In the genomic region with DNA sequence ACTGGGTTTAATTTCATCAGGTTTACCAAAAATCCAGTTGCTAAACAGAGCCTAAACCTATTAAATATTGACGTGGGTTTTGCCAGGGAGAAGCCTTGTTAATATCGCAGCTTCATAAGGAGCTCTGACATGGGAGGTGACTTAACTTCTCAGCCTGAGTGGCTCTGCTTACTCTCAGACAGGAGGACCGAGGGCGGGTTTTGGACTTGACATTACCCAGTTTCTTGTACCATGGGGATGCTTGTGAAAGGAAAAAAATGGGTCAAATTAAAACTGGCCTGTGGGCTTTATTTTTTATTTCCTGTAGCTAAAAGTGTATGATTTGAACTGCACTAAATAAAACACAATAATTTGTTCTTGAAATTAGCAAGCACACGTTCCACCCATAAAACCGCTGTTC, we compare ENCODE assay signal across 21 mouse cellular contexts.
DNase-seq lines count a peak whose midpoint lies in the region; ATAC-seq and TF ChIP-seq lines count a peak whose summit lies in the region.
"Had no signal": no experiment of that assay in that cellular context is flagged by ENCODE, and none has a peak within 500 bp of the region (broad histone marks: within the 10 kb centered on the region; RNA-seq: fewer than 3 reads in every experiment).

No protein-coding gene starts in this region.

- DNase-seq in intestine, embryonic 14.5 days (ENCODE audit: low spot score), result peak; percentile 49
- DNase-seq in kidney, postnatal 10 days, result no peak
- peak; percentile 14 for DNase-seq in MN1 (ENCODE audit: low spot score)
- DNase-seq in layer of hippocampus, postnatal 36 days, result no peak
- DNase-seq: adrenal gland, adult 8-10 months; adrenal gland, postnatal 14 days; adrenal gland, postnatal 36 days; cerebellum, adult 11-12 months; cerebellum, adult 2 months; cerebellum, adult 9-10 months; cerebellum, postnatal 10 days; cerebellum, postnatal 25 days had no signal

- H3K4me3 ChIP-seq in intestine, embryonic 14.5 days (ENCODE audit: low read depth, low read length), result no peak overlapping the region
- H3K4me3 ChIP-seq in intestine, postnatal 0 days (ENCODE audit: low read depth, low read length), result no peak overlapping the region
- no peak overlapping the region for H3K4me3 ChIP-seq in kidney, embryonic 16.5 days (ENCODE audit: low read length)
- H3K4me3 ChIP-seq in limb, embryonic 12.5 days (replicated peaks), result no peak overlapping the region
- H3K4me3 ChIP-seq: embryonic facial prominence, embryonic 10.5 days; embryonic facial prominence, embryonic 12.5 days; forebrain, embryonic 13.5 days; forebrain, embryonic 15.5 days had no signal

- H3K9ac ChIP-seq in intestine, embryonic 14.5 days (ENCODE audit: low read length), result no peak overlapping the region
- no peak overlapping the region for H3K9ac ChIP-seq in intestine, postnatal 0 days (ENCODE audit: low read depth, low read length)
- no peak overlapping the region for H3K9ac ChIP-seq in kidney, embryonic 16.5 days (replicated peaks; ENCODE audit: low read length)
- no peak overlapping the region for H3K9ac ChIP-seq in limb, embryonic 12.5 days (replicated peaks)
- H3K9ac ChIP-seq: embryonic facial prominence, embryonic 12.5 days; forebrain, embryonic 13.5 days; forebrain, embryonic 15.5 days had no signal

- H3K4me2 ChIP-seq in intestine, embryonic 14.5 days (ENCODE audit: low read length), result no peak overlapping the region
- no peak overlapping the region for H3K4me2 ChIP-seq in intestine, postnatal 0 days (replicated peaks; ENCODE audit: low read depth)
- no peak overlapping the region for H3K4me2 ChIP-seq in kidney, embryonic 16.5 days (replicated peaks; ENCODE audit: low read depth, low read length)
- no peak overlapping the region for H3K4me2 ChIP-seq in limb, embryonic 12.5 days
- H3K4me2 ChIP-seq: embryonic facial prominence, embryonic 12.5 days; forebrain, embryonic 13.5 days; forebrain, embryonic 15.5 days had no signal

- H3K27me3 ChIP-seq in intestine, embryonic 14.5 days (replicated peaks; ENCODE audit: control insufficient read depth, insufficient read depth, low read length), result no peaks in the 10 kb centered on the region
- H3K27me3 ChIP-seq in intestine, postnatal 0 days (replicated peaks; ENCODE audit: control insufficient read depth, insufficient read depth, low read length), result no peaks in the 10 kb centered on the region
- no peaks in the 10 kb centered on the region for H3K27me3 ChIP-seq in kidney, embryonic 16.5 days (ENCODE audit: insufficient read depth, low read length)
- no peaks in the 10 kb centered on the region for H3K27me3 ChIP-seq in limb, embryonic 12.5 days
- H3K27me3 ChIP-seq: embryonic facial prominence, embryonic 12.5 days; forebrain, embryonic 13.5 days; forebrain, embryonic 15.5 days; Patski had no signal

- no peak for ATAC-seq in intestine, embryonic 14.5 days (replicated peaks; ENCODE audit: low FRiP score, low TSS enrichment, low read depth)
- ATAC-seq in intestine, postnatal 0 days, result no peak
- ATAC-seq in kidney, embryonic 16.5 days (ENCODE audit: low FRiP score, low TSS enrichment), result no peak
- peak; percentile 63; the same call in 1 of the 2 replicates for ATAC-seq in limb, embryonic 12.5 days (ENCODE audit: insufficient number of reproducible peaks, insufficient read depth, low FRiP score, low TSS enrichment, low read depth)
- ATAC-seq: activated CD4-positive, CD25-positive, alpha-beta regulatory T cell, adult 4 months; forebrain, embryonic 13.5 days; forebrain, embryonic 15.5 days; Patski had no signal

- no peak overlapping the region for H3K27ac ChIP-seq in intestine, embryonic 14.5 days (ENCODE audit: low read depth)
- H3K27ac ChIP-seq in intestine, postnatal 0 days (ENCODE audit: low read depth, low read length), result no peak overlapping the region
- 0 out of 2 replicates have a peak overlapping the region, but pooled peaks have one; percentile 43 for H3K27ac ChIP-seq in kidney, embryonic 16.5 days (ENCODE audit: low read length)
- H3K27ac ChIP-seq in limb, embryonic 12.5 days, result 0 out of 2 replicates have a peak overlapping the region, but pooled peaks have one; percentile 18
- H3K27ac ChIP-seq: embryonic facial prominence, embryonic 10.5 days; embryonic facial prominence, embryonic 12.5 days; forebrain, embryonic 13.5 days; forebrain, embryonic 15.5 days had no signal

- peaks cover 4% of the 10 kb centered on the region; the same call in 1 of the 2 replicates for H3K4me1 ChIP-seq in intestine, embryonic 14.5 days (replicated peaks; ENCODE audit: control insufficient read depth, insufficient read depth, low read length)
- no peaks in the 10 kb centered on the region for H3K4me1 ChIP-seq in intestine, postnatal 0 days (replicated peaks; ENCODE audit: control insufficient read depth, insufficient read depth, low read length)
- peaks cover 20% of the 10 kb centered on the region; the same call in 1 of the 2 replicates for H3K4me1 ChIP-seq in kidney, embryonic 16.5 days (ENCODE audit: insufficient read depth, low read length)
- H3K4me1 ChIP-seq in limb, embryonic 12.5 days (replicated peaks), result peaks cover 18% of the 10 kb centered on the region
- H3K4me1 ChIP-seq: forebrain, embryonic 13.5 days; forebrain, embryonic 15.5 days had no signal

- no peak for TF ChIP-seq CTCF in intestine, postnatal 0 days (IDR thresholded peaks at IDR 0.05; ENCODE audit: low read depth)

- H3K36me3 ChIP-seq in intestine, embryonic 14.5 days (ENCODE audit: control insufficient read depth, insufficient read depth, low read length), result no peaks in the 10 kb centered on the region
- H3K36me3 ChIP-seq in intestine, postnatal 0 days (ENCODE audit: control insufficient read depth, insufficient read depth), result no peaks in the 10 kb centered on the region
- H3K36me3 ChIP-seq in kidney, embryonic 16.5 days (ENCODE audit: insufficient read depth, low read length), result no peaks in the 10 kb centered on the region
- H3K36me3 ChIP-seq in limb, embryonic 12.5 days, result no peaks in the 10 kb centered on the region
- H3K36me3 ChIP-seq: embryonic facial prominence, embryonic 10.5 days; embryonic facial prominence, embryonic 12.5 days; forebrain, embryonic 15.5 days had no signal

- WGBS in intestine, embryonic 14.5 days, result 36% methylated on average over 6 of the region's 6 CpGs
- 70% methylated on average over 6 of the region's 6 CpGs for WGBS in intestine, postnatal 0 days
- 26% methylated on average over 6 of the region's 6 CpGs for WGBS in kidney, embryonic 16.5 days
- WGBS in limb, embryonic 12.5 days, result 44% methylated on average over 6 of the region's 6 CpGs

- no peaks in the 10 kb centered on the region for H3K9me3 ChIP-seq in intestine, embryonic 14.5 days (ENCODE audit: control insufficient read depth, low read length)
- no peaks in the 10 kb centered on the region for H3K9me3 ChIP-seq in intestine, postnatal 0 days (ENCODE audit: control insufficient read depth)
- no peaks in the 10 kb centered on the region for H3K9me3 ChIP-seq in kidney, embryonic 16.5 days (ENCODE audit: low read length)
- H3K9me3 ChIP-seq in limb, embryonic 12.5 days, result no peaks in the 10 kb centered on the region
- H3K9me3 ChIP-seq: embryonic facial prominence, embryonic 10.5 days; embryonic facial prominence, embryonic 12.5 days; forebrain, embryonic 13.5 days; forebrain, embryonic 15.5 days had no signal

Comparison
In these comparisons a context has a peak if more than half of its experiments do, and no peak if none do; other contexts are left out.
1. DNase-seq: peak in intestine, embryonic 14.5 days (single experiment) and MN1 (single experiment); none in kidney, postnatal 10 days (single experiment) and layer of hippocampus, postnatal 36 days (0 of 2).
2. H3K27ac ChIP-seq: peak in kidney, embryonic 16.5 days (single experiment) and limb, embryonic 12.5 days (single experiment); none in intestine, embryonic 14.5 days (single experiment) and intestine, postnatal 0 days (single experiment).